8 mouse cellular contexts compared by ENCODE assay signal in the genomic region with DNA sequence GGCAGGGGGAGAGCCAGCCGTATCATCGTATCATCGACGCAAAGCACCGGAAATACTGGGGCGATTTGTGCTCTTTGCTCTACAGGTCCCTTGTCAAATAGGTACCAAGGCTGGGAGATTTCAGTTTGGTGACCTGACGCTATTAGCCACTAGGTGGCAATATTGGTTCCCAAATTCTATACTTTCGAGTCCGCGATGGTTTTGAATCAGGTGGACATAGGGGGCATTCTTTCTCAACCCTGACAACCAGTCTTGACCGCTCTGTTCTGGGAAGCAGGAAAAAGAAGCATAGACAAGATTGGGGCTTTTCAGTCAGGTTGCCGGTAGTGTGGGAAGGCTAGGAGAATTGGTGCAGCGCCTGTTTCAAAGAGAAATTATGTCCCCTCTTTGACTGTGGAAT. TPM values are rescaled to one million over a fixed set of nuclear protein-coding genes. Genes with fewer than 3 reads are reported as not detected.
DNase-seq lines count a peak whose midpoint lies in the region; ATAC-seq and TF ChIP-seq lines count a peak whose summit lies in the region.

No protein-coding gene starts in this region.

- H3K4me2 ChIP-seq in embryonic facial prominence, embryonic 13.5 days: peak overlapping the region; percentile 61
- peak overlapping the region; percentile 75 for H3K4me2 ChIP-seq in heart, embryonic 11.5 days
- peak overlapping the region; percentile 70 for H3K4me2 ChIP-seq in kidney, embryonic 15.5 days
- H3K4me2 ChIP-seq in limb, embryonic 15.5 days: peak overlapping the region; percentile 61
- H3K4me2 ChIP-seq in midbrain, postnatal 0 days (ENCODE audit: low read depth, low read length, poor library complexity, severe bottlenecking): peak overlapping the region; percentile 73

- peak; percentile 82 for DNase-seq in CD4-positive, CD25-positive, alpha-beta regulatory T cell, adult 2 months (ENCODE audit: low read depth, low spot score)
- DNase-seq in adrenal gland, postnatal 36 days: peak; percentile 51 to 64
- peak; percentile 91 for DNase-seq in midbrain, postnatal 0 days (ENCODE audit: low spot score)
- DNase-seq in spleen, postnatal 10 days (ENCODE audit: low spot score in 2 of 2): peak; percentile 60 to 65

- no peak for ATAC-seq in embryonic facial prominence, embryonic 13.5 days (ENCODE audit: insufficient number of reproducible peaks, insufficient read depth, low FRiP score, low TSS enrichment, low read depth)
- no peak for ATAC-seq in heart, embryonic 11.5 days (replicated peaks; ENCODE audit: insufficient number of reproducible peaks, low FRiP score, low TSS enrichment)
- peak; percentile 37; the same call in 1 of the 2 replicates for ATAC-seq in kidney, embryonic 15.5 days (replicated peaks; ENCODE audit: low FRiP score)
- no peak for ATAC-seq in limb, embryonic 15.5 days (ENCODE audit: insufficient number of reproducible peaks, low FRiP score, low TSS enrichment, low read depth)
- ATAC-seq in midbrain, postnatal 0 days (ENCODE audit: low FRiP score): peak; percentile 82

- peaks cover 6% of the 10 kb centered on the region; the same call in 1 of the 2 replicates for H3K27me3 ChIP-seq in embryonic facial prominence, embryonic 13.5 days
- H3K27me3 ChIP-seq in heart, embryonic 11.5 days (ENCODE audit: control insufficient read depth, insufficient read depth, low read length): no peaks in the 10 kb centered on the region; the same call in 1 of the 2 replicates
- H3K27me3 ChIP-seq in kidney, embryonic 15.5 days: 0 out of 2 replicates have a peak, but pooled peaks cover 4% of the 10 kb centered on the region
- H3K27me3 ChIP-seq in limb, embryonic 15.5 days: no peaks in the 10 kb centered on the region
- H3K27me3 ChIP-seq in midbrain, postnatal 0 days (ENCODE audit: insufficient read depth, low read length): no peaks in the 10 kb centered on the region

- no peaks in the 10 kb centered on the region for H3K36me3 ChIP-seq in embryonic facial prominence, embryonic 13.5 days
- no peaks in the 10 kb centered on the region for H3K36me3 ChIP-seq in heart, embryonic 11.5 days (ENCODE audit: control insufficient read depth, insufficient read depth, low read length)
- no peaks in the 10 kb centered on the region for H3K36me3 ChIP-seq in kidney, embryonic 15.5 days
- no peaks in the 10 kb centered on the region for H3K36me3 ChIP-seq in limb, embryonic 15.5 days
- H3K36me3 ChIP-seq in midbrain, postnatal 0 days (ENCODE audit: insufficient read depth, low read length): no peaks in the 10 kb centered on the region

- H3K9me3 ChIP-seq in embryonic facial prominence, embryonic 13.5 days: no peaks in the 10 kb centered on the region
- H3K9me3 ChIP-seq in heart, embryonic 11.5 days (replicated peaks; ENCODE audit: control insufficient read depth, low read length): no peaks in the 10 kb centered on the region
- no peaks in the 10 kb centered on the region for H3K9me3 ChIP-seq in kidney, embryonic 15.5 days (replicated peaks)
- H3K9me3 ChIP-seq in limb, embryonic 15.5 days: no peaks in the 10 kb centered on the region
- H3K9me3 ChIP-seq in midbrain, postnatal 0 days (ENCODE audit: low read length): no peaks in the 10 kb centered on the region

- peak overlapping the region; percentile 37 for H3K4me3 ChIP-seq in embryonic facial prominence, embryonic 13.5 days
- peak overlapping the region; percentile 35 for H3K4me3 ChIP-seq in heart, embryonic 11.5 days (ENCODE audit: low read depth, low read length)
- H3K4me3 ChIP-seq in kidney, embryonic 15.5 days (replicated peaks): peak overlapping the region; percentile 39
- peak overlapping the region; percentile 35 for H3K4me3 ChIP-seq in limb, embryonic 15.5 days
- peak overlapping the region; percentile 34 for H3K4me3 ChIP-seq in midbrain, postnatal 0 days (ENCODE audit: low read depth, low read length)

- no peak overlapping the region for H3K9ac ChIP-seq in embryonic facial prominence, embryonic 13.5 days
- H3K9ac ChIP-seq in heart, embryonic 11.5 days (ENCODE audit: low read depth, low read length): no peak overlapping the region
- H3K9ac ChIP-seq in kidney, embryonic 15.5 days: peak overlapping the region; percentile 29; the same call in 1 of the 2 replicates
- no peak overlapping the region for H3K9ac ChIP-seq in limb, embryonic 15.5 days
- peak overlapping the region; percentile 63 for H3K9ac ChIP-seq in midbrain, postnatal 0 days (replicated peaks; ENCODE audit: low read length, poor library complexity, severe bottlenecking)

- TF ChIP-seq CTCF in midbrain, postnatal 0 days (IDR thresholded peaks at IDR 0.05): peak; percentile 91

- H3K4me1 ChIP-seq in embryonic facial prominence, embryonic 13.5 days: peaks cover 10% of the 10 kb centered on the region
- H3K4me1 ChIP-seq in heart, embryonic 11.5 days (ENCODE audit: control insufficient read depth, insufficient read depth, low read length): peaks cover 2% of the 10 kb centered on the region; the same call in 1 of the 2 replicates
- peaks cover 18% of the 10 kb centered on the region for H3K4me1 ChIP-seq in kidney, embryonic 15.5 days
- H3K4me1 ChIP-seq in limb, embryonic 15.5 days: peaks cover 12% of the 10 kb centered on the region
- H3K4me1 ChIP-seq in midbrain, postnatal 0 days (ENCODE audit: insufficient read depth, low read length): no peaks in the 10 kb centered on the region

- no peak overlapping the region for H3K27ac ChIP-seq in embryonic facial prominence, embryonic 13.5 days
- H3K27ac ChIP-seq in heart, embryonic 11.5 days (ENCODE audit: low read depth, low read length): no peak overlapping the region
- 0 out of 2 replicates have a peak overlapping the region, but pooled peaks have one; percentile 15 for H3K27ac ChIP-seq in kidney, embryonic 15.5 days
- no peak overlapping the region for H3K27ac ChIP-seq in limb, embryonic 15.5 days
- peak overlapping the region; percentile 70 for H3K27ac ChIP-seq in midbrain, postnatal 0 days (ENCODE audit: low read depth, low read length)

- WGBS in embryonic facial prominence, embryonic 13.5 days: under 1% methylated on average over 13 of the region's 13 CpGs
- WGBS in heart, embryonic 11.5 days (ENCODE audit: insufficient replicate concordance): under 1% methylated on average over 13 of the region's 13 CpGs
- WGBS in kidney, embryonic 15.5 days: 1% methylated on average over 13 of the region's 13 CpGs
- WGBS in limb, embryonic 15.5 days: under 1% methylated on average over 13 of the region's 13 CpGs
- 1% methylated on average over 13 of the region's 13 CpGs for WGBS in midbrain, postnatal 0 days

RNA-seq across cellular contexts. Expression of gene Cebpe, which starts 2.1 kb away (rescaled TPM):
- not detected for total RNA-seq in adrenal gland, postnatal 36 days (2021)
- polyA plus RNA-seq in embryonic facial prominence, embryonic 13.5 days (2015; fragmentation: Nextera tagmentation; extraction: Ambion mirVana): not detected in 2 replicates
- polyA plus RNA-seq in heart, embryonic 11.5 days (2014; fragmentation: Nextera tagmentation; extraction: Ambion mirVana): not detected in 2 replicates
- 0.21 TPM in 1 of 2 replicates, not detected in the other for polyA plus RNA-seq in kidney, embryonic 15.5 days (2015; fragmentation: Nextera tagmentation; extraction: Ambion mirVana)
- 0.12 TPM in 1 of 2 replicates, not detected in the other for polyA plus RNA-seq in limb, embryonic 15.5 days (2015; fragmentation: Nextera tagmentation; extraction: Ambion mirVana)
- not detected in 2 replicates for total RNA-seq in midbrain, postnatal 0 days (2014; rRNA removed)
- polyA plus RNA-seq in midbrain, postnatal 0 days (2015; fragmentation: Nextera tagmentation; extraction: Ambion mirVana): not detected in 2 replicates

RNA-seq across cellular contexts. Expression of gene Gm29776, which starts 15.5 kb away (rescaled TPM):
- under 1 TPM in 1 of 2 experiments, not detected in 1; 0.23 TPM for total RNA-seq in adrenal gland, postnatal 36 days (2021)
- polyA plus RNA-seq in embryonic facial prominence, embryonic 13.5 days (2015; fragmentation: Nextera tagmentation; extraction: Ambion mirVana): 0.14 and 0.17 TPM in 2 replicates
- polyA plus RNA-seq in heart, embryonic 11.5 days (2014; fragmentation: Nextera tagmentation; extraction: Ambion mirVana): 0.15 and 0.36 TPM in 2 replicates
- polyA plus RNA-seq in kidney, embryonic 15.5 days (2015; fragmentation: Nextera tagmentation; extraction: Ambion mirVana): 0.09 and 0.21 TPM in 2 replicates
- 0.21 and 0.24 TPM in 2 replicates for polyA plus RNA-seq in limb, embryonic 15.5 days (2015; fragmentation: Nextera tagmentation; extraction: Ambion mirVana)
- total RNA-seq in midbrain, postnatal 0 days (2014; rRNA removed): not detected in 2 replicates
- 0.07 and 0.31 TPM in 2 replicates for polyA plus RNA-seq in midbrain, postnatal 0 days (2015; fragmentation: Nextera tagmentation; extraction: Ambion mirVana)

RNA-seq across cellular contexts. Expression of gene Acin1, which starts 27.4 kb away (rescaled TPM):
- total RNA-seq in adrenal gland, postnatal 36 days (2021): 100 to 1,000 TPM; 140 to 178 TPM
- polyA plus RNA-seq in embryonic facial prominence, embryonic 13.5 days (2015; fragmentation: Nextera tagmentation; extraction: Ambion mirVana): 169 and 173 TPM in 2 replicates
- polyA plus RNA-seq in heart, embryonic 11.5 days (2014; fragmentation: Nextera tagmentation; extraction: Ambion mirVana): 72.1 and 96.8 TPM in 2 replicates
- 142 and 145 TPM in 2 replicates for polyA plus RNA-seq in kidney, embryonic 15.5 days (2015; fragmentation: Nextera tagmentation; extraction: Ambion mirVana)
- 109 TPM in 2 replicates for polyA plus RNA-seq in limb, embryonic 15.5 days (2015; fragmentation: Nextera tagmentation; extraction: Ambion mirVana)
- 118 and 122 TPM in 2 replicates for total RNA-seq in midbrain, postnatal 0 days (2014; rRNA removed)
- polyA plus RNA-seq in midbrain, postnatal 0 days (2015; fragmentation: Nextera tagmentation; extraction: Ambion mirVana): 91.7 and 108 TPM in 2 replicates

RNA-seq across cellular contexts. Expression of gene 1700123O20Rik, which starts 28.1 kb away (rescaled TPM):
- total RNA-seq in adrenal gland, postnatal 36 days (2021): 10 to 100 TPM; 40.6 to 42.1 TPM
- polyA plus RNA-seq in embryonic facial prominence, embryonic 13.5 days (2015; fragmentation: Nextera tagmentation; extraction: Ambion mirVana): 89.2 and 103 TPM in 2 replicates
- 56.7 and 60.8 TPM in 2 replicates for polyA plus RNA-seq in heart, embryonic 11.5 days (2014; fragmentation: Nextera tagmentation; extraction: Ambion mirVana)
- polyA plus RNA-seq in kidney, embryonic 15.5 days (2015; fragmentation: Nextera tagmentation; extraction: Ambion mirVana): 85.9 and 88.7 TPM in 2 replicates
- polyA plus RNA-seq in limb, embryonic 15.5 days (2015; fragmentation: Nextera tagmentation; extraction: Ambion mirVana): 79.6 and 81.2 TPM in 2 replicates
- 44.2 and 46.5 TPM in 2 replicates for total RNA-seq in midbrain, postnatal 0 days (2014; rRNA removed)
- 61.1 and 67.6 TPM in 2 replicates for polyA plus RNA-seq in midbrain, postnatal 0 days (2015; fragmentation: Nextera tagmentation; extraction: Ambion mirVana)

Comparison
In these comparisons a context has a peak if more than half of its experiments do, and no peak if none do; other contexts are left out.
1. ATAC-seq: peak in kidney, embryonic 15.5 days (single experiment) and midbrain, postnatal 0 days (single experiment); none in embryonic facial prominence, embryonic 13.5 days (single experiment), heart, embryonic 11.5 days (single experiment) and limb, embryonic 15.5 days (single experiment).
2. H3K27ac ChIP-seq: peak in kidney, embryonic 15.5 days (single experiment) and midbrain, postnatal 0 days (single experiment); none in embryonic facial prominence, embryonic 13.5 days (single experiment), heart, embryonic 11.5 days (single experiment) and limb, embryonic 15.5 days (single experiment).
3. H3K9ac ChIP-seq: peak in kidney, embryonic 15.5 days (single experiment) and midbrain, postnatal 0 days (single experiment); none in embryonic facial prominence, embryonic 13.5 days (single experiment), heart, embryonic 11.5 days (single experiment) and limb, embryonic 15.5 days (single experiment).
4. Peak in every context shown above with its lines, with median percentiles within 50 percentile points of each other: DNase-seq, H3K4me2 ChIP-seq and H3K4me3 ChIP-seq.